Mouse (Mus musculus): Measurements from ENCODE around the gene Gper1. TPM values are rescaled to one million over a fixed set of nuclear protein-coding genes. Genes with fewer than 3 reads are reported as not detected.

Gper1 gene
- polyA plus RNA-seq, 1 experiment from 2014 or later, result 8.7 TPM

GRCm38 (mm10) chr5:139397959-139398753 lies 24.8 kb upstream of the Gper1 start:
- peak; percentile 71 for ATAC-seq
- Histone ChIP-seq H3K4me3 (replicated peaks; ENCODE audit: low read length) (no peak overlapping the region), H3K4me2 (ENCODE audit: low read length) (no peak overlapping the region), H3K4me1 (replicated peaks; ENCODE audit: control insufficient read depth, insufficient read depth, low read length) (peaks cover 6% of the 10 kb centered on the region; the same call in 1 of the 2 replicates), H3K27ac (ENCODE audit: low read length) (no peak overlapping the region), H3K36me3 (ENCODE audit: control insufficient read depth, insufficient read depth) (no peaks in the 10 kb centered on the region), H3K27me3 (replicated peaks; ENCODE audit: control insufficient read depth, insufficient read depth, low read length) (no peaks in the 10 kb centered on the region), H3K9ac (replicated peaks; ENCODE audit: low read depth, low read length) (no peak overlapping the region), H3K9me3 (ENCODE audit: control insufficient read depth, low read length) (no peaks in the 10 kb centered on the region)
- 39% methylated on average over 5 of the region's 5 CpGs for WGBS

DNA sequence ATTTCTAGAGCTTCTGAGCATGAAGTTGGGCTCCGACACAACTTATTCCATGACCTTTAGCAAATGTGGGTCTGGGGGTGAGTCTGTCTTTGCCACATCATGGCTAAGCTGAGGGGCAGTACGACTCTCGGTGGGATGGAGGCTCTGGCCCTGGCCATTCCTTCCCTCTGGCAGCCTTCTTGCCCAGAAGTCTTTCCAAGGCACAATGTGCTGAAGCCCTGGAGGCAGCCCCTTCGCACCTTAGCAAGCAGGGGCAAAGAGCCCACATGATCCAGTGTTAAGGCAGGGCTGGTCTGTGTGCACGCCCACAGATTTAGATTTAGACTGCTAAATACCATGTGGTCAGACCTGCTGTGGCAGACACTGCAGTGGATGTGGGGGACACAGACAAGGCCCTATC lies 24.2 kb upstream of the Gper1 start:
- H3K4me2 ChIP-seq (ENCODE audit: low read length), result no peak overlapping the region
- 83% methylated on average over 5 of the region's 5 CpGs for WGBS
- H3K9me3 ChIP-seq (ENCODE audit: control insufficient read depth, low read length), result no peaks in the 10 kb centered on the region
- H3K27ac ChIP-seq (ENCODE audit: low read length), result no peak overlapping the region
- no peak overlapping the region for H3K9ac ChIP-seq (replicated peaks; ENCODE audit: low read depth, low read length)
- H3K36me3 ChIP-seq (ENCODE audit: control insufficient read depth, insufficient read depth), result no peaks in the 10 kb centered on the region
- H3K27me3 ChIP-seq (replicated peaks; ENCODE audit: control insufficient read depth, insufficient read depth, low read length), result no peaks in the 10 kb centered on the region
- peaks cover 6% of the 10 kb centered on the region; the same call in 1 of the 2 replicates for H3K4me1 ChIP-seq (replicated peaks; ENCODE audit: control insufficient read depth, insufficient read depth, low read length)
- no peak overlapping the region for H3K4me3 ChIP-seq (replicated peaks; ENCODE audit: low read length)
- ATAC-seq, result no peak

GRCm38 (mm10) chr5:139399991-139400390 lies 23.0 kb upstream of the Gper1 start:
- no peaks in the 10 kb centered on the region for H3K36me3 ChIP-seq (ENCODE audit: control insufficient read depth, insufficient read depth)
- no peak overlapping the region for H3K9ac ChIP-seq (replicated peaks; ENCODE audit: low read depth, low read length)
- no peak for ATAC-seq
- no peak overlapping the region for H3K4me3 ChIP-seq (replicated peaks; ENCODE audit: low read length)
- H3K4me2 ChIP-seq (ENCODE audit: low read length), result no peak overlapping the region
- no peak overlapping the region for H3K27ac ChIP-seq (ENCODE audit: low read length)
- 91% methylated on average over 14 of the region's 14 CpGs for WGBS
- H3K27me3 ChIP-seq (replicated peaks; ENCODE audit: control insufficient read depth, insufficient read depth, low read length), result no peaks in the 10 kb centered on the region
- no peaks in the 10 kb centered on the region for H3K9me3 ChIP-seq (ENCODE audit: control insufficient read depth, low read length)
- H3K4me1 ChIP-seq (replicated peaks; ENCODE audit: control insufficient read depth, insufficient read depth, low read length), result peaks cover 6% of the 10 kb centered on the region; the same call in 1 of the 2 replicates

DNA sequence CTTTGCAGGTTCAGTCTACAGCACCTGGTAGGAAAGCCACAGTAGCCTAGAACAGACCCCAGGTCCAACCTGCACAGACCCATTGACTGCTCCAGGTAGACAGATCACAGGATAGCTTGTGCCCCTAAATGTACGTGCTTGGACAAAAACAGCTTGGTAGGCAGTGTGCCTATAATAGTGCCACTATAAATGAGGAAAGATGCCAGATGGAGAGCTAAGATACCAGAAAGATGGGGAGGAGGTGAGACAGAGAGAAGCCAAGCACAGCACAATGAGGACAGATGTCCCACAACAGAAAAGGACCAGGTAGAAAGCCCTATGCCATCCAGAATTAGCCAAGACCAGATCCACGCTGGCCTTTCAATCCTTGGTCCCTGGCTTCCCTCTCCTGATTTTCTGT lies 20.8 kb upstream of the Gper1 start:
- Histone ChIP-seq H3K27ac (ENCODE audit: low read length) (no peak overlapping the region), H3K9ac (replicated peaks; ENCODE audit: low read depth, low read length) (no peak overlapping the region), H3K27me3 (replicated peaks; ENCODE audit: control insufficient read depth, insufficient read depth, low read length) (no peaks in the 10 kb centered on the region), H3K4me1 (replicated peaks; ENCODE audit: control insufficient read depth, insufficient read depth, low read length) (peaks cover 6% of the 10 kb centered on the region; the same call in 1 of the 2 replicates), H3K9me3 (ENCODE audit: control insufficient read depth, low read length) (no peaks in the 10 kb centered on the region), H3K4me2 (ENCODE audit: low read length) (no peak overlapping the region), H3K36me3 (ENCODE audit: control insufficient read depth, insufficient read depth) (no peaks in the 10 kb centered on the region), H3K4me3 (replicated peaks; ENCODE audit: low read length) (no peak overlapping the region)
- ATAC-seq, result no peak
- 87% methylated on average over 2 of the region's 2 CpGs for WGBS

DNA sequence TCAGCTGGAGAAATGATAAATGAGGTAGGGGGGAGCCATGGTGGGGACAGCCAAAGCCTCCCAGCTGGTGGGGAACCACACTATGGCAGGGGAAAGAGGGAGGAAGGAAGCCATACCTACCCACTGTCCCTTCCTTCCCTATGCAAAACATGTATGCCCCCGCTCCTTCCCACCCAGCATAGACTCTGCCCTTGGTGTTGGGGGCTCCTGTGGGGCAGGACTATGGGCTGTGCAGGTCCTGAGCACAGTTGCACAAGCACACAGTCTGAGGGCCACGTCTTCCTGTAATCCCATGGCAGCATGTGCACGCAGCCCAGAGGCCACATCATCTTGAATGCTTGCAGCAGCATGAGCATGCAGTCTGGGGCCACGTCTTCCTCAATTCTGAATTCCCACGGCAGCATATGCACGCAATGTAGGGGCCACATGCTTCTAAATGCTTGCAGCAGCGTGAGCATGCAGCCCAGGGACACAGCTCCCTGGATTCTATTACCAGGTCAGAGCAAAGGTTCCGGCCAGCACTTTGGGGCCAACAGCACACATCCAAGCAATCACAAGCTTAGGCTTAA lies 19.2 kb upstream of the Gper1 start:
- Histone ChIP-seq H3K36me3 (ENCODE audit: control insufficient read depth, insufficient read depth) (no peaks in the 10 kb centered on the region), H3K9me3 (ENCODE audit: control insufficient read depth, low read length) (no peaks in the 10 kb centered on the region), H3K9ac (replicated peaks; ENCODE audit: low read depth, low read length) (no peak overlapping the region), H3K4me3 (replicated peaks; ENCODE audit: low read length) (no peak overlapping the region), H3K27me3 (replicated peaks; ENCODE audit: control insufficient read depth, insufficient read depth, low read length) (no peaks in the 10 kb centered on the region), H3K4me1 (replicated peaks; ENCODE audit: control insufficient read depth, insufficient read depth, low read length) (no peaks in the 10 kb centered on the region), H3K27ac (ENCODE audit: low read length) (no peak overlapping the region), H3K4me2 (ENCODE audit: low read length) (no peak overlapping the region)
- 88% methylated on average over 8 of the region's 8 CpGs for WGBS
- ATAC-seq, result no peak

GRCm38 (mm10) chr5:139404801-139405401 lies 18.1 kb upstream of the Gper1 start, which contains the start of gene C130050O18Rik:
TSS of gene C130050O18Rik (plus strand) at chr5:139405280.
- Histone ChIP-seq H3K4me1 (replicated peaks; ENCODE audit: control insufficient read depth, insufficient read depth, low read length) (no peaks in the 10 kb centered on the region), H3K4me3 (replicated peaks; ENCODE audit: low read length) (no peak within 1 kb of the TSS), H3K9me3 (ENCODE audit: control insufficient read depth, low read length) (no peaks in the 10 kb centered on the region), H3K27ac (ENCODE audit: low read length) (no peak within 1 kb of the TSS), H3K36me3 (ENCODE audit: control insufficient read depth, insufficient read depth) (no peaks in the 10 kb centered on the region), H3K27me3 (replicated peaks; ENCODE audit: control insufficient read depth, insufficient read depth, low read length) (no peaks in the 10 kb centered on the region), H3K4me2 (ENCODE audit: low read length) (no peak within 1 kb of the TSS), H3K9ac (replicated peaks; ENCODE audit: low read depth, low read length) (no peak within 1 kb of the TSS)
- no peak for ATAC-seq
- WGBS, result 88% methylated on average over 6 of the region's 6 CpGs

- no peak overlapping the region for H3K4me3 ChIP-seq (replicated peaks; ENCODE audit: low read length)
- 92% methylated on average over 7 of the region's 7 CpGs for WGBS
- no peak overlapping the region for H3K4me2 ChIP-seq (ENCODE audit: low read length)
- H3K27me3 ChIP-seq (replicated peaks; ENCODE audit: control insufficient read depth, insufficient read depth, low read length), result no peaks in the 10 kb centered on the region
- no peaks in the 10 kb centered on the region for H3K9me3 ChIP-seq (ENCODE audit: control insufficient read depth, low read length)
- H3K9ac ChIP-seq (replicated peaks; ENCODE audit: low read depth, low read length), result no peak overlapping the region
- no peak overlapping the region for H3K27ac ChIP-seq (ENCODE audit: low read length)
- no peak for ATAC-seq
- H3K36me3 ChIP-seq (ENCODE audit: control insufficient read depth, insufficient read depth), result no peaks in the 10 kb centered on the region
- no peaks in the 10 kb centered on the region for H3K4me1 ChIP-seq (replicated peaks; ENCODE audit: control insufficient read depth, insufficient read depth, low read length)
Measured at GRCm38 (mm10) chr5:139405478-139405877, 17.5 kb upstream of the Gper1 start.

DNA sequence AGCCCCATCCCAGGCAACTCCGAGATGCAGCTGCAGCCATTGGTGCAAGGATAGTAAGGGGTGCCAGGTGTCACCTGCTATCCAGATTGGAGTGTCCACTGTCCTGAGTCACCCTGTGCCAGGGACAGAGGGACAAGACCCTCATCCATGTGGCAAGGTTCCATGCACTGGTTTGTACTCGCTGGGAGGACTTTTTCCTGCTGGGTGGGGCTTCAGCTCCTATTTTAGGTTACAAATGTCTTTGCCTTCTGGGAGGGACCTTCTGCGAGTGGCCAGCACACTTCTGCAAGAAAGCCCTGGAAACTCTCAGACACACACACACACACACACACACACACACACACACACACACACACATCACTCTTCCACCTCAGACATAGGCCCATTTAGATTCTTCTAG lies 17.0 kb upstream of the Gper1 start:
- WGBS, result 87% methylated on average over 3 of the region's 3 CpGs
- H3K27me3 ChIP-seq (replicated peaks; ENCODE audit: control insufficient read depth, insufficient read depth, low read length), result no peaks in the 10 kb centered on the region
- H3K9me3 ChIP-seq (ENCODE audit: control insufficient read depth, low read length), result no peaks in the 10 kb centered on the region
- H3K4me1 ChIP-seq (replicated peaks; ENCODE audit: control insufficient read depth, insufficient read depth, low read length), result no peaks in the 10 kb centered on the region
- H3K9ac ChIP-seq (replicated peaks; ENCODE audit: low read depth, low read length), result no peak overlapping the region
- no peak overlapping the region for H3K4me2 ChIP-seq (ENCODE audit: low read length)
- no peak for ATAC-seq
- no peaks in the 10 kb centered on the region for H3K36me3 ChIP-seq (ENCODE audit: control insufficient read depth, insufficient read depth)
- no peak overlapping the region for H3K27ac ChIP-seq (ENCODE audit: low read length)
- H3K4me3 ChIP-seq (replicated peaks; ENCODE audit: low read length), result no peak overlapping the region

DNA sequence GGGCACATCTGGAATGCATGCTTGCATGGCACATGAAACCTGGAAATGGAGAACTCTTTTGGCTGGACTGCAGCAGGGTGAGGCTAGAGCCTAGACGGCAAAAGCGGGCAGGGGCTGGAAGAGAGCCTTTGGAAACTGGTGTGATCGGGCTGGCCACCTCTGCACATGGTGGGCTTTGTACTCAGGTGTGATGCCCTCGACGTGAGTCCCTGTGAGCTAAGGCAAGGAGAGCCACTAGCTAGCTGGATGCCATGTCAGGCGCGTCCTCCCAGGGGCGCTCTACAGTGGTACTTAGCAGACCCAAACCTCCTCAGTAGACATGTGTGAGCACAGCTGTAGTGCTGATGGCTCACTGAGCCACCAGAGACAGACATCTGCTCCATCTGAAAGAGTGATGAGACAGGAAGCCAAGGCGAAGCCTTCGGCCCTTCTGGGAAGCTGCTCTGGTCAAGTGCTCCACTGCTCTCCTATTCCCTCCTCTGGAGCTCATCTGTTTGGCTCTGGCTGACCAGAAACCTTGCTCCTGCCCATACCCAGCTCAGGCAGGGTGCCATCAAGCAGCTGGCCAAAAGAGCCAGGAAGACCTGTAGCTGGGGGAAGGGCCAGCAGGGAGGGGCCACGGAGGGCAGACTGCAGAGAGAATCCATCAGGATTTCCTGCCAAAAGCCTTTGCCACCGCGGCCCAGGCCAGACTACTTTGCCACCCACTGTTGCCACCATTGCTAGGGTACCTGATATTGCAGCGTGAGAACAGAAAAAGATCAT lies 15.6 kb upstream of the Gper1 start:
- Histone ChIP-seq H3K9me3 (ENCODE audit: control insufficient read depth, low read length) (no peaks in the 10 kb centered on the region), H3K36me3 (ENCODE audit: control insufficient read depth, insufficient read depth) (no peaks in the 10 kb centered on the region), H3K4me1 (replicated peaks; ENCODE audit: control insufficient read depth, insufficient read depth, low read length) (no peaks in the 10 kb centered on the region), H3K27ac (ENCODE audit: low read length) (no peak overlapping the region), H3K9ac (replicated peaks; ENCODE audit: low read depth, low read length) (no peak overlapping the region), H3K27me3 (replicated peaks; ENCODE audit: control insufficient read depth, insufficient read depth, low read length) (no peaks in the 10 kb centered on the region), H3K4me2 (ENCODE audit: low read length) (no peak overlapping the region), H3K4me3 (replicated peaks; ENCODE audit: low read length) (no peak overlapping the region)
- no peak for ATAC-seq
- WGBS, result 88% methylated on average over 14 of the region's 14 CpGs
